26 mouse cellular contexts compared by ENCODE assay signal in the genomic region with DNA sequence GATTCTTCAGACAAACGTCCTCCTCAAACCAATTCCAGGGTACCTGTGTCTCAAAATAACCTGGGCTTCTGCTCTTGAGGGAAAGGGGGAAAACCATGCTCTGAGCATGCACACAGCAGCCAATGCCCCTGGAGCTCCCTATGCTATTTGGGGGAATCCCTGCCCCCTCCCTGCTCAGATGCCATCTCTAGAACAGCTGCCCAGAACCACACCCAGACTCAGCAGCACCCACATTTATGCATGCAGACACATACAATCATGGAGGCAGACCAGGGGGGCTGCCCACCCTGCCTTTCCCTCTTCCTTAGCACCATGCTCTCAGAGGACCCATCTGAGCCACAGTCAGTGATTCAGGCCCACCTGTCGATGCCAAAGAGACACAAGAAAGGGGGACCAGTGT. TPM values are rescaled to one million over a fixed set of nuclear protein-coding genes. Genes with fewer than 3 reads are reported as not detected.
"Had no signal": no experiment of that assay in that cellular context is flagged by ENCODE, and none has a peak within 500 bp of the region (broad histone marks: within the 10 kb centered on the region; RNA-seq: fewer than 3 reads in every experiment).

No protein-coding gene starts in this region.

- ATAC-seq: inflammation-experienced regulatory T-cells, adult 6 months had no signal

- H3K27me3 ChIP-seq: heart, embryonic 12.5 days; hindbrain, embryonic 12.5 days; hindbrain, embryonic 15.5 days; intestine, embryonic 15.5 days; limb, embryonic 12.5 days had no signal

- H3K9me3 ChIP-seq: heart, embryonic 10.5 days; heart, embryonic 12.5 days; hindbrain, embryonic 10.5 days; hindbrain, embryonic 12.5 days; hindbrain, embryonic 15.5 days; intestine, embryonic 15.5 days; limb, embryonic 10.5 days; limb, embryonic 12.5 days had no signal

- H3K27ac ChIP-seq: gastrocnemius, adult 2 months; heart, embryonic 10.5 days; hindbrain, embryonic 10.5 days; hindbrain, embryonic 12.5 days; hindbrain, embryonic 15.5 days; intestine, embryonic 15.5 days; layer of hippocampus, adult 2 months; left cerebral cortex, adult 2 months; limb, embryonic 10.5 days; limb, embryonic 12.5 days had no signal

- H3K4me2 ChIP-seq: heart, embryonic 12.5 days; hindbrain, embryonic 12.5 days; hindbrain, embryonic 15.5 days; intestine, embryonic 15.5 days; limb, embryonic 12.5 days; liver, embryonic 11.5 days had no signal

- H3K9ac ChIP-seq: heart, embryonic 12.5 days; hindbrain, embryonic 12.5 days; hindbrain, embryonic 15.5 days; intestine, embryonic 15.5 days; limb, embryonic 12.5 days had no signal

- DNase-seq: gastrocnemius, adult 2 months; gastrocnemius, postnatal 10 days; gastrocnemius, postnatal 25 days; heart, adult 18-20 months; heart, postnatal 10 days; heart, postnatal 4 days; kidney, adult 18-20 months; kidney, adult 8-10 months; kidney, postnatal 10 days; kidney, postnatal 25 days; kidney, postnatal 4 days had no signal

- H3K4me3 ChIP-seq: gastrocnemius, adult 2 months; heart, embryonic 10.5 days; heart, embryonic 12.5 days; hindbrain, embryonic 10.5 days; hindbrain, embryonic 12.5 days; hindbrain, embryonic 15.5 days; intestine, embryonic 15.5 days; layer of hippocampus, adult 2 months; left cerebral cortex, adult 2 months; limb, embryonic 10.5 days; limb, embryonic 12.5 days had no signal

RNA-seq across cellular contexts. Expression of a gene that starts 40.5 kb away (rescaled TPM):
- polyA plus RNA-seq: heart, embryonic 10.5 days; heart, embryonic 12.5 days; heart, embryonic 14.5 days; hindbrain, embryonic 10.5 days; hindbrain, embryonic 12.5 days; hindbrain, embryonic 15.5 days; inflammation-experienced regulatory T-cells, adult 6 months; intestine, embryonic 15.5 days; kidney, embryonic 14.5 days; limb, embryonic 10.5 days; limb, embryonic 12.5 days; limb, embryonic 14.5 days; liver, embryonic 11.5 days had no signal
